Mouse (Mus musculus): ENCODE measurements around the gene Gpt2. TPM values are rescaled to one million over a fixed set of nuclear protein-coding genes. Genes with fewer than 3 reads are reported as not detected.

The Gpt2 gene
- polyA plus RNA-seq, 1 experiment from 2014 or later = 4.6 TPM

- no peaks in the 10 kb centered on the region for H3K4me1 ChIP-seq (ENCODE audit: insufficient read depth, low read depth, low read length)
- ATAC-seq (peak; percentile 55), DNase-seq (ENCODE audit: low spot score) (peak; percentile 54)
- no peaks in the 10 kb centered on the region for H3K9me3 ChIP-seq (ENCODE audit: low read length)
- H3K4me2 ChIP-seq (replicated peaks; ENCODE audit: low read depth, low read length) = no peak overlapping the region
- no peak overlapping the region for H3K9ac ChIP-seq (replicated peaks; ENCODE audit: low read depth)
- no peak overlapping the region for H3K4me3 ChIP-seq (ENCODE audit: low read depth, low read length)
- WGBS = 50% methylated on average over 3 of the region's 3 CpGs
- H3K27me3 ChIP-seq (replicated peaks; ENCODE audit: insufficient read depth, low read length) = no peaks in the 10 kb centered on the region
- no peak for TF ChIP-seq EP300 (IDR thresholded peaks at IDR 0.05)
- no peak overlapping the region for H3K27ac ChIP-seq (ENCODE audit: low read length)
- no peaks in the 10 kb centered on the region for H3K36me3 ChIP-seq (ENCODE audit: insufficient read depth, low read length)
Measured at GRCm38 (mm10) chr8:85528959-85529358, 36.6 kb downstream of the Gpt2 start.

GRCm38 (mm10) chr8:85530717-85531116 lies 38.3 kb downstream of the Gpt2 start:
- 89% methylated on average over 1 of the region's 1 CpGs for WGBS
- Histone ChIP-seq H3K36me3 (ENCODE audit: insufficient read depth, low read length) (peaks cover 3% of the 10 kb centered on the region; the same call in 1 of the 2 replicates), H3K4me3 (ENCODE audit: low read depth, low read length) (no peak overlapping the region), H3K27ac (ENCODE audit: low read length) (no peak overlapping the region), H3K9ac (replicated peaks; ENCODE audit: low read depth) (no peak overlapping the region), H3K9me3 (ENCODE audit: low read length) (no peaks in the 10 kb centered on the region), H3K4me1 (ENCODE audit: insufficient read depth, low read depth, low read length) (no peaks in the 10 kb centered on the region), H3K27me3 (replicated peaks; ENCODE audit: insufficient read depth, low read length) (no peaks in the 10 kb centered on the region), H3K4me2 (replicated peaks; ENCODE audit: low read depth, low read length) (no peak overlapping the region)
- no peak for DNase-seq (ENCODE audit: low spot score)
- ATAC-seq = no peak
- no peak for TF ChIP-seq CTCF (IDR thresholded peaks at IDR 0.05)
- TF ChIP-seq EP300 (IDR thresholded peaks at IDR 0.05) = no peak

GRCm38 (mm10) chr8:85531471-85531870 lies 39.1 kb downstream of the Gpt2 start:
- H3K27me3 ChIP-seq (replicated peaks; ENCODE audit: insufficient read depth, low read length) = no peaks in the 10 kb centered on the region
- 0 out of 2 replicates have a peak overlapping the region, but pooled peaks have one; percentile 14 for H3K27ac ChIP-seq (ENCODE audit: low read length)
- no peaks in the 10 kb centered on the region for H3K4me1 ChIP-seq (ENCODE audit: insufficient read depth, low read depth, low read length)
- peaks cover 3% of the 10 kb centered on the region; the same call in 1 of the 2 replicates for H3K36me3 ChIP-seq (ENCODE audit: insufficient read depth, low read length)
- H3K4me3 ChIP-seq (ENCODE audit: low read depth, low read length) = no peak overlapping the region
- H3K4me2 ChIP-seq (replicated peaks; ENCODE audit: low read depth, low read length) = no peak overlapping the region
- ATAC-seq = no peak
- TF ChIP-seq CTCF (IDR thresholded peaks at IDR 0.05) (no peak), EP300 (IDR thresholded peaks at IDR 0.05) (no peak)
- no peak for DNase-seq (ENCODE audit: low spot score)
- H3K9me3 ChIP-seq (ENCODE audit: low read length) = no peaks in the 10 kb centered on the region
- 76% methylated on average over 3 of the region's 3 CpGs for WGBS
- no peak overlapping the region for H3K9ac ChIP-seq (replicated peaks; ENCODE audit: low read depth)

- TF ChIP-seq EP300 (IDR thresholded peaks at IDR 0.05) (no peak), CTCF (IDR thresholded peaks at IDR 0.05) (no peak)
- ATAC-seq (no peak), DNase-seq (ENCODE audit: low spot score) (no peak)
- H3K9ac ChIP-seq (replicated peaks; ENCODE audit: low read depth) = no peak overlapping the region
- no peak overlapping the region for H3K4me2 ChIP-seq (replicated peaks; ENCODE audit: low read depth, low read length)
- no peaks in the 10 kb centered on the region for H3K4me1 ChIP-seq (ENCODE audit: insufficient read depth, low read depth, low read length)
- H3K9me3 ChIP-seq (ENCODE audit: low read length) = no peaks in the 10 kb centered on the region
- no peaks in the 10 kb centered on the region for H3K27me3 ChIP-seq (replicated peaks; ENCODE audit: insufficient read depth, low read length)
- H3K27ac ChIP-seq (ENCODE audit: low read length) = no peak overlapping the region
- 85% methylated on average over 4 of the region's 4 CpGs for WGBS
- no peak overlapping the region for H3K4me3 ChIP-seq (ENCODE audit: low read depth, low read length)
- H3K36me3 ChIP-seq (ENCODE audit: insufficient read depth, low read length) = peaks cover 4% of the 10 kb centered on the region; the same call in 1 of the 2 replicates
Measured at GRCm38 (mm10) chr8:85532843-85533242, 40.5 kb downstream of the Gpt2 start.

GRCm38 (mm10) chr8:85533434-85533833 lies 41.1 kb downstream of the Gpt2 start:
- DNase-seq (ENCODE audit: low spot score) (peak; percentile 53), ATAC-seq (peak; percentile 50; the same call in 1 of the 2 replicates)
- TF ChIP-seq CTCF (IDR thresholded peaks at IDR 0.05) = no peak
- TF ChIP-seq EP300 (IDR thresholded peaks at IDR 0.05) = no peak
- Histone ChIP-seq H3K4me1 (ENCODE audit: insufficient read depth, low read depth, low read length) (no peaks in the 10 kb centered on the region), H3K27ac (ENCODE audit: low read length) (0 out of 2 replicates have a peak overlapping the region, but pooled peaks have one; percentile 43), H3K4me2 (replicated peaks; ENCODE audit: low read depth, low read length) (no peak overlapping the region), H3K36me3 (ENCODE audit: insufficient read depth, low read length) (peaks cover 9% of the 10 kb centered on the region; the same call in 1 of the 2 replicates), H3K9me3 (ENCODE audit: low read length) (no peaks in the 10 kb centered on the region), H3K27me3 (replicated peaks; ENCODE audit: insufficient read depth, low read length) (no peaks in the 10 kb centered on the region), H3K4me3 (ENCODE audit: low read depth, low read length) (no peak overlapping the region), H3K9ac (replicated peaks; ENCODE audit: low read depth) (no peak overlapping the region)
- WGBS = 51% methylated on average over 2 of the region's 2 CpGs

- no peak for DNase-seq (ENCODE audit: low spot score)
- no peak overlapping the region for H3K4me3 ChIP-seq (ENCODE audit: low read depth, low read length)
- H3K9ac ChIP-seq (replicated peaks; ENCODE audit: low read depth) = no peak overlapping the region
- TF ChIP-seq EP300 (IDR thresholded peaks at IDR 0.05) (no peak), CTCF (IDR thresholded peaks at IDR 0.05) (no peak)
- no peak; the same call in 1 of the 2 replicates for ATAC-seq
- WGBS = 69% methylated on average over 1 of the region's 1 CpGs
- no peaks in the 10 kb centered on the region for H3K4me1 ChIP-seq (ENCODE audit: insufficient read depth, low read depth, low read length)
- peak overlapping the region; percentile 43 for H3K27ac ChIP-seq (ENCODE audit: low read length)
- H3K4me2 ChIP-seq (replicated peaks; ENCODE audit: low read depth, low read length) = no peak overlapping the region
- no peaks in the 10 kb centered on the region for H3K27me3 ChIP-seq (replicated peaks; ENCODE audit: insufficient read depth, low read length)
- H3K36me3 ChIP-seq (ENCODE audit: insufficient read depth, low read length) = peaks cover 10% of the 10 kb centered on the region; the same call in 1 of the 2 replicates
- no peaks in the 10 kb centered on the region for H3K9me3 ChIP-seq (ENCODE audit: low read length)
Measured at GRCm38 (mm10) chr8:85534163-85534562, 41.8 kb downstream of the Gpt2 start.

- DNase-seq (ENCODE audit: low spot score) (no peak), ATAC-seq (no peak)
- Histone ChIP-seq H3K4me1 (ENCODE audit: insufficient read depth, low read depth, low read length) (no peaks in the 10 kb centered on the region), H3K9me3 (ENCODE audit: low read length) (no peaks in the 10 kb centered on the region), H3K4me3 (ENCODE audit: low read depth, low read length) (no peak overlapping the region), H3K4me2 (replicated peaks; ENCODE audit: low read depth, low read length) (no peak overlapping the region), H3K27me3 (replicated peaks; ENCODE audit: insufficient read depth, low read length) (no peaks in the 10 kb centered on the region), H3K27ac (ENCODE audit: low read length) (no peak overlapping the region), H3K36me3 (ENCODE audit: insufficient read depth, low read length) (peaks cover 22% of the 10 kb centered on the region; the same call in 1 of the 2 replicates), H3K9ac (replicated peaks; ENCODE audit: low read depth) (no peak overlapping the region)
- WGBS = 100% methylated on average over 2 of the region's 2 CpGs
- TF ChIP-seq EP300 (IDR thresholded peaks at IDR 0.05) (no peak), CTCF (IDR thresholded peaks at IDR 0.05) (no peak)
Measured at GRCm38 (mm10) chr8:85536332-85536731, 44.0 kb downstream of the Gpt2 start.

All from lung, postnatal 0 days (tissue).